Mouse (Mus musculus) liver, embryonic 11.5 days (tissue): ENCODE results near the gene Foxb2. TPM values are rescaled to one million over a fixed set of nuclear protein-coding genes. Genes with fewer than 3 reads are reported as not detected.

Experiments
- ATAC-seq: fragments of 200-750 bp; cut with Nextera tagmentation; replicated peaks from 2 replicates; pipeline ENCODE4 v1.8.0; 2017; ENCODE audit warnings: moderate number of reproducible peaks, mild to moderate bottlenecking, moderate TSS enrichment, moderate library complexity; ENCODE audit not compliant: low FRiP score
- DNase-seq: peaks from one replicate; pipeline ENCODE4 v3.0.0-alpha.2; 2017; ENCODE audit warnings: low spot score
- H3K27ac ChIP-seq: fragments of 300-500 bp; sonication (generic); 2 replicates; pipeline ENCODE4 v1.5.1; 2014; ENCODE audit warnings: mild to moderate bottlenecking, low read depth, low read length, control low read depth
- H3K27me3 ChIP-seq: fragments of 300-500 bp; sonication (generic); replicated peaks from 2 replicates; pipeline ENCODE4 v1.6.1; 2014; ENCODE audit warnings: low read length, mixed read lengths; ENCODE audit not compliant: control insufficient read depth, insufficient read depth
- H3K36me3 ChIP-seq: fragments of 300-500 bp; sonication (generic); 2 replicates; pipeline ENCODE4 v1.6.1; 2014; ENCODE audit warnings: mild to moderate bottlenecking, low read length, moderate library complexity, mixed read lengths; ENCODE audit not compliant: control insufficient read depth, insufficient read depth
- H3K4me1 ChIP-seq: fragments of 300-500 bp; sonication (generic); replicated peaks from 2 replicates; pipeline ENCODE4 v1.6.1; 2014; ENCODE audit warnings: low read length, mixed read lengths; ENCODE audit not compliant: control insufficient read depth, insufficient read depth
- H3K4me2 ChIP-seq: fragments of 300-500 bp; sonication (generic); 2 replicates; pipeline ENCODE4 v1.6.1; 2014; ENCODE audit warnings: mild to moderate bottlenecking, control low read depth, moderate library complexity
- H3K4me3 ChIP-seq: fragments of 300-500 bp; sonication (generic); 2 replicates; pipeline ENCODE4 v1.5.1; 2014; ENCODE audit warnings: low read depth, low read length, control low read depth
- H3K9ac ChIP-seq: fragments of 300-500 bp; sonication (generic); 2 replicates; pipeline ENCODE4 v1.6.1; 2014; ENCODE audit warnings: low read depth, low read length, control low read depth
- H3K9me3 ChIP-seq: fragments of 300-500 bp; sonication (generic); 2 replicates; pipeline ENCODE4 v1.6.1; 2016; ENCODE audit warnings: low read length, inconsistent platforms, mixed read lengths; ENCODE audit not compliant: control insufficient read depth
- WGBS: fragments of 180-500 bp; shearing (Covaris S2); extraction: QIAGEN DNeasy Blood & Tissue Kit; methylation state at CpG from one replicate; pipeline ENCODE4 v1.1.7; 2014; 5-methylcytosine and 5-hydroxymethylcytosine counted together
- polyA plus RNA-seq: library from polyadenylated mRNA; unstranded; fragments of >200 nt; fragmentation: Nextera tagmentation; extraction: Ambion mirVana; gene quantifications from 2 replicates; pipeline ENCODE4 v1.2.1, GENCODE M21; 2014

The Foxb2 gene
- not detected in 2 replicates for polyA plus RNA-seq

- no peaks in the 10 kb centered on the region for H3K9me3 ChIP-seq
- H3K9ac ChIP-seq = no peak within 1 kb of the TSS
- H3K27me3 ChIP-seq = peaks cover 100% of the 10 kb centered on the region
- H3K27ac ChIP-seq = no peak within 1 kb of the TSS
- H3K4me2 ChIP-seq = peak within 1 kb of the TSS; percentile 60
- WGBS = 1% methylated on average over 40 of the region's 40 CpGs
- no peak for ATAC-seq
- peaks cover 8% of the 10 kb centered on the region; the same call in 1 of the 2 replicates for H3K4me1 ChIP-seq
- no peaks in the 10 kb centered on the region for H3K36me3 ChIP-seq
- peak within 1 kb of the TSS; percentile 39 for H3K4me3 ChIP-seq
- peak; percentile 53 for DNase-seq
Measured at GRCm38 (mm10) chr19:16873221-16873861, at the start of gene Foxb2. Gene Foxb2, minus strand, starts transcription at chr19:16873805.

GRCm38 (mm10) chr19:16911507-16911906 lies 37.9 kb upstream of the Foxb2 start:
- DNase-seq (no peak), ATAC-seq (no peak)
- Histone ChIP-seq H3K36me3 (no peaks in the 10 kb centered on the region), H3K27me3 (no peaks in the 10 kb centered on the region), H3K4me3 (no peak overlapping the region), H3K4me1 (no peaks in the 10 kb centered on the region), H3K27ac (no peak overlapping the region), H3K9me3 (no peaks in the 10 kb centered on the region), H3K9ac (no peak overlapping the region), H3K4me2 (no peak overlapping the region)
- WGBS = 84% methylated on average over 5 of the region's 5 CpGs

- H3K4me1 ChIP-seq = no peaks in the 10 kb centered on the region
- 56% methylated on average over 2 of the region's 2 CpGs for WGBS
- H3K36me3 ChIP-seq = no peaks in the 10 kb centered on the region
- H3K4me2 ChIP-seq = no peak overlapping the region
- no peaks in the 10 kb centered on the region for H3K9me3 ChIP-seq
- H3K9ac ChIP-seq = no peak overlapping the region
- H3K27me3 ChIP-seq = no peaks in the 10 kb centered on the region
- ATAC-seq = no peak
- H3K4me3 ChIP-seq = no peak overlapping the region
- DNase-seq = no peak
- no peak overlapping the region for H3K27ac ChIP-seq
Measured at GRCm38 (mm10) chr19:16903106-16903505, 29.5 kb upstream of the Foxb2 start.

GRCm38 (mm10) chr19:16899716-16900115 lies 26.1 kb upstream of the Foxb2 start:
- no peak overlapping the region for H3K27ac ChIP-seq
- H3K4me3 ChIP-seq = no peak overlapping the region
- no peaks in the 10 kb centered on the region for H3K27me3 ChIP-seq
- no peak overlapping the region for H3K4me2 ChIP-seq
- no peak overlapping the region for H3K9ac ChIP-seq
- no peaks in the 10 kb centered on the region for H3K4me1 ChIP-seq
- no peaks in the 10 kb centered on the region for H3K9me3 ChIP-seq
- 47% methylated on average over 10 of the region's 10 CpGs for WGBS
- ATAC-seq (no peak), DNase-seq (no peak)
- H3K36me3 ChIP-seq = no peaks in the 10 kb centered on the region

GRCm38 (mm10) chr19:16898576-16898975 lies 25.0 kb upstream of the Foxb2 start:
- Histone ChIP-seq H3K27me3 (no peaks in the 10 kb centered on the region), H3K4me2 (no peak overlapping the region), H3K4me1 (no peaks in the 10 kb centered on the region), H3K9me3 (no peaks in the 10 kb centered on the region), H3K36me3 (no peaks in the 10 kb centered on the region), H3K27ac (no peak overlapping the region), H3K9ac (no peak overlapping the region), H3K4me3 (no peak overlapping the region)
- DNase-seq (no peak), ATAC-seq (no peak)
- 87% methylated on average over 5 of the region's 5 CpGs for WGBS

GRCm38 (mm10) chr19:16876458-16876770 lies 2.8 kb upstream of the Foxb2 start:
- no peak overlapping the region for H3K27ac ChIP-seq
- no peak overlapping the region for H3K4me2 ChIP-seq
- WGBS = 2% methylated on average over 17 of the region's 17 CpGs
- H3K4me3 ChIP-seq = no peak overlapping the region
- no peaks in the 10 kb centered on the region for H3K36me3 ChIP-seq
- DNase-seq (peak; percentile 38), ATAC-seq (no peak)
- H3K27me3 ChIP-seq = peaks cover 89% of the 10 kb centered on the region
- H3K9me3 ChIP-seq = no peaks in the 10 kb centered on the region
- H3K4me1 ChIP-seq = peaks cover 8% of the 10 kb centered on the region; the same call in 1 of the 2 replicates
- no peak overlapping the region for H3K9ac ChIP-seq

GRCm38 (mm10) chr19:16875631-16876457 lies 2.2 kb upstream of the Foxb2 start:
- Histone ChIP-seq H3K4me3 (no peak overlapping the region), H3K27me3 (peaks cover 95% of the 10 kb centered on the region), H3K9ac (no peak overlapping the region), H3K4me1 (peaks cover 8% of the 10 kb centered on the region; the same call in 1 of the 2 replicates), H3K27ac (no peak overlapping the region), H3K9me3 (no peaks in the 10 kb centered on the region), H3K36me3 (no peaks in the 10 kb centered on the region), H3K4me2 (no peak overlapping the region)
- WGBS = 2% methylated on average over 34 of the region's 34 CpGs
- no peak for ATAC-seq
- peak; percentile 35 for DNase-seq

GRCm38 (mm10) chr19:16874991-16875540 lies 1.5 kb upstream of the Foxb2 start:
- DNase-seq (peak; percentile 34), ATAC-seq (no peak)
- no peaks in the 10 kb centered on the region for H3K9me3 ChIP-seq
- peak overlapping the region; percentile 60; the same call in 1 of the 2 replicates for H3K4me2 ChIP-seq
- H3K4me1 ChIP-seq = peaks cover 8% of the 10 kb centered on the region; the same call in 1 of the 2 replicates
- H3K36me3 ChIP-seq = no peaks in the 10 kb centered on the region
- no peak overlapping the region for H3K27ac ChIP-seq
- H3K4me3 ChIP-seq = no peak overlapping the region; the same call in 1 of the 2 replicates
- H3K9ac ChIP-seq = no peak overlapping the region
- WGBS = 5% methylated on average over 14 of the region's 14 CpGs
- H3K27me3 ChIP-seq = peaks cover 97% of the 10 kb centered on the region
